Mouse (Mus musculus) liver, embryonic 12.5 days (tissue): ENCODE data around the gene Pnrc2. TPM values are rescaled to one million over a fixed set of nuclear protein-coding genes. Genes with fewer than 3 reads are reported as not detected.

Experiments
- ATAC-seq: fragments of 200-750 bp; cut with Nextera tagmentation; 2 replicates; pipeline ENCODE4 v1.8.0; 2017; ENCODE audit warnings: moderate number of reproducible peaks, mild to moderate bottlenecking, moderate library complexity
- H3K27ac ChIP-seq: fragments of 300-500 bp; sonication (generic); 2 replicates; pipeline ENCODE4 v1.5.1; 2016; ENCODE audit warnings: mild to moderate bottlenecking
- H3K27me3 ChIP-seq: fragments of 300-500 bp; sonication (generic); replicated peaks from 2 replicates; pipeline ENCODE4 v1.6.1; 2016; ENCODE audit warnings: mild to moderate bottlenecking, moderate library complexity
- H3K36me3 ChIP-seq: fragments of 300-500 bp; sonication (generic); 2 replicates; pipeline ENCODE4 v1.6.1; 2016; ENCODE audit warnings: mild to moderate bottlenecking, moderate library complexity
- H3K4me1 ChIP-seq: fragments of 300-500 bp; sonication (generic); 2 replicates; pipeline ENCODE4 v1.6.1; 2016
- H3K4me2 ChIP-seq: fragments of 300-500 bp; sonication (generic); 2 replicates; pipeline ENCODE4 v1.6.1; 2016; ENCODE audit warnings: mild to moderate bottlenecking, moderate library complexity
- H3K4me3 ChIP-seq: fragments of 300-500 bp; sonication (generic); 2 replicates; pipeline ENCODE4 v1.5.1; 2016; ENCODE audit warnings: mild to moderate bottlenecking, moderate library complexity
- H3K9ac ChIP-seq: fragments of 300-500 bp; sonication (generic); 2 replicates; pipeline ENCODE4 v1.6.1; 2016; ENCODE audit warnings: mild to moderate bottlenecking, moderate library complexity
- H3K9me3 ChIP-seq: fragments of 300-500 bp; sonication (generic); replicated peaks from 2 replicates; pipeline ENCODE4 v1.6.1; 2016; ENCODE audit warnings: mild to moderate bottlenecking, moderate library complexity
- WGBS: fragments of 180-500 bp; shearing (Covaris S2); methylation state at CpG from one replicate; pipeline ENCODE4 v1.1.7; 2016; ENCODE audit not compliant: insufficient replicate concordance; 5-methylcytosine and 5-hydroxymethylcytosine counted together
- polyA plus RNA-seq: library from polyadenylated mRNA; unstranded; fragments of >200 nt; fragmentation: Nextera tagmentation; extraction: Ambion mirVana; gene quantifications from 2 replicates; pipeline ENCODE4 v1.2.1, GENCODE M21; 2016

Gene Pnrc2
- polyA plus RNA-seq, 1 experiment from 2014 or later: 91.1 TPM

GRCm38 (mm10) chr4:135856223-135857091 is 17.2 kb downstream of the Pnrc2 start:
- Histone ChIP-seq H3K27ac (peak overlapping the region; percentile 98), H3K27me3 (no peaks in the 10 kb centered on the region), H3K36me3 (peaks cover 26% of the 10 kb centered on the region), H3K9me3 (no peaks in the 10 kb centered on the region), H3K9ac (peak overlapping the region; percentile 97), H3K4me1 (peaks cover 77% of the 10 kb centered on the region), H3K4me2 (peak overlapping the region; percentile 77), H3K4me3 (peak overlapping the region; percentile 96)
- ATAC-seq: peak; percentile 71
- WGBS: under 1% methylated on average over 91 of the region's 91 CpGs

DNA sequence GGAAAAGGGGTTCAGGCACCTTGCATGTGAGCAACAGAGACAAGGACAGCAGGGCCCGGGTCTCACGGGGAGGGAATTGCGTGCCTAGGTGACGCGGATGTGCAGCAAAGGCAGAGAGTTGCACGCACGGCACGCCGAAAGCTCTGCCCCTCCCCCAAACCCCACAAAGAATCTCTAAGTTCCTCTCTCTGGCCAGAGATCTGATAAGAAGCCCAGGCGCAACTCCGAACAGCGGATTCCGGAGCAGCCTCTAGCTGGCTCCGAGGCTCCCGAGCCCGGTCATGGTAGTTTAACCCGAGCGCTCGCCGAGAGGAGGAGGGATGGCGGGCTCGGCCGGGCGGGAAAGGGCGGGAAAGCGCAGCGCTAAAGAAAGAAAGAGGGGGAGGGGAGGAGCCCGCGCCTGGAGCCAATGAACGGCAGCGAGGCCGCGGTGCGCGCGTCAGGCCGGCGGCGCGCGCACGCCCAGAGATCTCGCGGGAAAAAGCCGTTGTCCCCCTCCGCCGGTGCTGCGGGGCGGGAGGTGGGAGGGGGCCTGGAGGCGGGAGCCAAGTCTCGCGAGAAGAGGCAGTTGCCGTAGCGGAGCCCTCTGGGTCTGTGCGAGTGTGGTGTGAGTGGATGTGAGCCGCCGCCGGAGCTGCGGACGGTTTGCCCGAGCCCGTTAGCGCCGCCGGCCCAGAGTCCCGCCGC is 18.0 kb downstream of the Pnrc2 start, which contains the start of gene Srsf10:
Gene Srsf10, plus strand, starts transcription at position 212 of the 687 bp plus-strand sequence.
- Histone ChIP-seq H3K9ac (peak within 1 kb of the TSS; percentile 97), H3K4me3 (peak within 1 kb of the TSS; percentile 96), H3K27me3 (no peaks in the 10 kb centered on the region), H3K9me3 (no peaks in the 10 kb centered on the region), H3K4me1 (peaks cover 81% of the 10 kb centered on the region), H3K27ac (peak within 1 kb of the TSS; percentile 98), H3K36me3 (peaks cover 21% of the 10 kb centered on the region), H3K4me2 (peak within 1 kb of the TSS; percentile 77)
- ATAC-seq: peak; percentile 85
- WGBS: 1% methylated on average over 60 of the region's 67 CpGs

GRCm38 (mm10) chr4:135855080-135855479 is 18.6 kb downstream of the Pnrc2 start:
- no peak for ATAC-seq
- H3K36me3 ChIP-seq: peaks cover 15% of the 10 kb centered on the region
- WGBS: 9% methylated on average over 6 of the region's 6 CpGs

DNA sequence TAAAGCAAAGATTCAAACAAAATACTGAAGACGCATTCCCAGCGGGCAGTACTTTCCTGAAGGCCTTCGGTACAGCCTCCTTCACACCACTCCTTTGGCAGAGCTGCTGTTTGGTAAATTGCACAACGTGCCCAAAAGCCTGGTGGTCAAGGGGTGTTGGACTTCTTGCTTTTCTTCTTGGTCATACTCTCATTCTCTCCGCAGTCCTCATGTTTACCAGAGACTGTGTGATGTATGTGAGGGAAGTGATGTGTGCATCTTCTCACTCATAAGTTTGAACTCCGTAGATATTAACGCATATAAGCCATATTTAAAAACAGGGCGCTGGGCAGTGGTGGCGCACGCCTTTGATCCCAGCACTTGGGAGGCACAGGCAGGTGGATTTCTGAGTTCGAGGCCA is 19.0 kb downstream of the Pnrc2 start:
- Histone ChIP-seq H3K9ac (peak overlapping the region; percentile 97), H3K4me1 (peaks cover 81% of the 10 kb centered on the region), H3K27me3 (no peaks in the 10 kb centered on the region), H3K9me3 (no peaks in the 10 kb centered on the region), H3K4me2 (peak overlapping the region; percentile 77), H3K27ac (peak overlapping the region; percentile 98), H3K36me3 (peaks cover 10% of the 10 kb centered on the region), H3K4me3 (peak overlapping the region; percentile 96)
- ATAC-seq: no peak
- WGBS: 71% methylated on average over 11 of the region's 11 CpGs

More at GRCm38 (mm10) chr4:135855080-135855479, 18.6 kb downstream of the Pnrc2 start:
- Histone ChIP-seq H3K9ac (peak overlapping the region; percentile 97), H3K9me3 (no peaks in the 10 kb centered on the region), H3K4me3 (peak overlapping the region; percentile 96), H3K4me2 (peak overlapping the region; percentile 77), H3K4me1 (peaks cover 81% of the 10 kb centered on the region), H3K27me3 (no peaks in the 10 kb centered on the region), H3K27ac (peak overlapping the region; percentile 98)

- ATAC-seq: no peak
- Histone ChIP-seq H3K4me3 (no peak overlapping the region), H3K4me2 (peak overlapping the region; percentile 77), H3K4me1 (peaks cover 75% of the 10 kb centered on the region), H3K9me3 (no peaks in the 10 kb centered on the region), H3K9ac (peak overlapping the region; percentile 97; the same call in 1 of the 2 replicates), H3K27me3 (no peaks in the 10 kb centered on the region), H3K27ac (peak overlapping the region; percentile 98), H3K36me3 (peaks cover 5% of the 10 kb centered on the region)
- 85% methylated on average over 14 of the region's 14 CpGs for WGBS
Measured at GRCm38 (mm10) chr4:135853987-135854546, 19.6 kb downstream of the Pnrc2 start.

DNA sequence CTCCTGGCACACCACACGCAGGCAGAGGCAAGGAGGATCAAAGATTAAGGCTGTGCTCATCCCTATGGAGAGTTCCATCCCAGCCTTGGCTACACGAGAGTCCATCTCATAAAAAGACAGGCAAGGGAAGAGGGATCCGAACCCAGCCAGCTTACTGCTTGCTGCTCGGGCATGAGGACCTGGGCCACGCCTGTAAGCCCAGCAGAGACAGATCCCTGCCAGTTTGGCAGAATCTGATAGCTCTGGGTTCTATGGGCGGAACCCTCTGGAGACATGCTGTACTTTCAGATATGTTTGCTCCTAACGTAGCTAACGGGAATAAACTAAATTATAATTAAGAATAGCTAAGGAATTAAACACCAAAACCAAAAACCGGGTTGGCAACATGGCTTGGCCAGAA is 21.7 kb downstream of the Pnrc2 start:
- Histone ChIP-seq H3K4me2 (peak overlapping the region; percentile 61), H3K4me1 (peaks cover 63% of the 10 kb centered on the region), H3K4me3 (0 out of 2 replicates have a peak overlapping the region, but pooled peaks have one; percentile 4), H3K9ac (peak overlapping the region; percentile 62), H3K27me3 (no peaks in the 10 kb centered on the region), H3K36me3 (no peaks in the 10 kb centered on the region), H3K27ac (peak overlapping the region; percentile 98), H3K9me3 (no peaks in the 10 kb centered on the region)
- ATAC-seq: peak; percentile 75
- 44% methylated on average over 9 of the region's 9 CpGs for WGBS

DNA sequence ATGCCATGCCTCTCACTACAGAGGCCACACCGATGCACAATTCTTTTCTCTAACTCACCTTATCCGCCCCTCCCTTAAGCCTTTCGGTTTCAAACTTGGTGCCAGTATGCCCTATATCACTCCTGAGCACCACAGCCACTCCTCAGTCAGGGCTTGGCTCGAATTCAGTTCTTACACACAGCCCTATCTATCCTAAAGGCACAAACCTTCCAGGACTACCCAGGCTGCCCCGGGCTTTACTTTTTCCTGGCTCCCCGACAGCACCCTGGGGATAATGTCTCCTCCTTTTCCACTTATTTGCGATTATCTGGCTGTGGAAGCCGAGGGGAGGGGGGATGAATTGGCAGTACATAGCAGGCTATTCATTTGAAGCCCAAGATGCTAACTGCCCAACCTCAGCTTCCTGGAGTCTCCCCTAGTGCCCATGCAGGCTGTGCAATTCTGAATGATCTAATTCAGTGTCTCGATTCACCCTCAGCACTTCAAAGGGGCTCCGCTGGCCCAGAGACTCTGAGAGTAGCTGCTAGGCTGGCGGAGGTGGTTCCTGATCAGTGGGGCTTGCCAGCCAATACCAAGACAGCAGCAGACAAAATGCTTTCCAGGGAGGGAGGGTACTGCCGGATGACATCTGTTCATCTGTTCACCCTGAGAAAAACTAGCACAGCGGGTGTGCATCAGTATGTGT is 23.1 kb downstream of the Pnrc2 start:
- H3K27ac ChIP-seq: peak overlapping the region; percentile 98
- H3K4me1 ChIP-seq: peaks cover 72% of the 10 kb centered on the region
- H3K9ac ChIP-seq: peak overlapping the region; percentile 62

GRCm38 (mm10) chr4:135847581-135847980 is 26.1 kb downstream of the Pnrc2 start:
- Histone ChIP-seq H3K27me3 (no peaks in the 10 kb centered on the region), H3K4me1 (peaks cover 43% of the 10 kb centered on the region), H3K9ac (no peak overlapping the region), H3K4me2 (no peak overlapping the region), H3K9me3 (no peaks in the 10 kb centered on the region), H3K27ac (no peak overlapping the region), H3K4me3 (no peak overlapping the region), H3K36me3 (no peaks in the 10 kb centered on the region)
- no peak for ATAC-seq
- 64% methylated on average over 5 of the region's 5 CpGs for WGBS

More for the DNA sequence above, 23.1 kb downstream of the Pnrc2 start:
- no peaks in the 10 kb centered on the region for H3K27me3 ChIP-seq
- H3K9me3 ChIP-seq: no peaks in the 10 kb centered on the region
- no peak overlapping the region for H3K4me3 ChIP-seq
- no peaks in the 10 kb centered on the region for H3K36me3 ChIP-seq
- no peak for ATAC-seq
- peak overlapping the region; percentile 61 for H3K4me2 ChIP-seq
- 54% methylated on average over 13 of the region's 13 CpGs for WGBS

DNA sequence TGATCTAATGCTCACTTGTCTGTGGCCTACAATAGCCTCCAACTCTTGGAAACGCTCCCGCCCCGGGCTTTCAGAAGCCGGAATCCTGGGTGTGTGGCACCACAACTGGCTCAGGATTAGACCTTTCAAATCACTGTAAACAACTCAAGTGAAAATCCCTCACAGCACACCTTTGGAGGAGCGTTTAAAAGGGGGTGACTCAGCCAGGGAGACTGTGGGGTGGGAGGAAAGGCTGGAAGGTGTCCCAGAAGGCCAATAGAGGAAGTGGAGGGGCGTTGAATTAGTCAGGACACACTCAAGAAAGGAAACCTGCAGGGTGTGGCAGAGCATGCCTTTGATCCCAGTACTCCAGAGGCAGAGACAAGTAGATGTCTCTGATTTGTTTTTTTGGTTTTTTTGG is 29.2 kb downstream of the Pnrc2 start:
- H3K4me1 ChIP-seq: peaks cover 13% of the 10 kb centered on the region; the same call in 1 of the 2 replicates
- H3K36me3 ChIP-seq: no peaks in the 10 kb centered on the region
- no peak for ATAC-seq
- no peaks in the 10 kb centered on the region for H3K9me3 ChIP-seq
- no peak overlapping the region for H3K9ac ChIP-seq
- H3K4me3 ChIP-seq: no peak overlapping the region
- no peak overlapping the region for H3K4me2 ChIP-seq
- WGBS: 64% methylated on average over 6 of the region's 6 CpGs
- H3K27me3 ChIP-seq: no peaks in the 10 kb centered on the region
- H3K27ac ChIP-seq: no peak overlapping the region

GRCm38 (mm10) chr4:135839293-135840011 is 34.2 kb downstream of the Pnrc2 start:
- Histone ChIP-seq H3K4me2 (no peak overlapping the region), H3K9ac (no peak overlapping the region), H3K4me1 (no peaks in the 10 kb centered on the region), H3K9me3 (no peaks in the 10 kb centered on the region), H3K4me3 (no peak overlapping the region), H3K36me3 (no peaks in the 10 kb centered on the region), H3K27ac (no peak overlapping the region), H3K27me3 (peaks cover 6% of the 10 kb centered on the region; the same call in 1 of the 2 replicates)
- ATAC-seq: no peak
- 78% methylated on average over 21 of the region's 21 CpGs for WGBS

GRCm38 (mm10) chr4:135838925-135839292 is 34.7 kb downstream of the Pnrc2 start:
- Histone ChIP-seq H3K9me3 (no peaks in the 10 kb centered on the region), H3K9ac (no peak overlapping the region), H3K27me3 (peaks cover 8% of the 10 kb centered on the region; the same call in 1 of the 2 replicates), H3K4me3 (no peak overlapping the region), H3K4me2 (no peak overlapping the region), H3K36me3 (no peaks in the 10 kb centered on the region), H3K27ac (no peak overlapping the region), H3K4me1 (no peaks in the 10 kb centered on the region)
- ATAC-seq: no peak
- WGBS: 57% methylated on average over 3 of the region's 3 CpGs
